Mouse (Mus musculus) MEL (cell line): ENCODE results near the gene Pigk. TPM values are rescaled to one million over a fixed set of nuclear protein-coding genes. Genes with fewer than 3 reads are reported as not detected.

Experiments
- DNase-seq: peaks from one replicate; pipeline ENCODE4 v3.0.0; 2011; ENCODE audit warnings: low read depth, low spot score
- H3K27ac ChIP-seq: 2 replicates; pipeline ENCODE4 v1.5.1; 2012; ENCODE audit warnings: low read depth, mild to moderate bottlenecking, control low read depth, low read length, moderate library complexity; ENCODE audit not compliant: control insufficient read depth
- H3K27me3 ChIP-seq, 2 experiments: fragments of 150-350 bp in 1 of 2; sonication (generic) in 1 of 2; 2 replicates each; pipeline ENCODE4 v1.6.1; 2012; ENCODE audit warnings: low read length in 2 of 2, mild to moderate bottlenecking in 2 of 2, improper control_type of control experiment in 1 of 2, moderate library complexity in 1 of 2; ENCODE audit not compliant: insufficient read depth in 2 of 2, control insufficient read depth in 1 of 2
- H3K36me3 ChIP-seq, 2 experiments: 2 replicates each; pipeline ENCODE4 v1.6.1; 2012 to 2014; ENCODE audit warnings: low read length in 2 of 2, improper control_type of control experiment in 1 of 2, inconsistent platforms in 1 of 2, mild to moderate bottlenecking in 1 of 2; ENCODE audit not compliant: insufficient read depth in 2 of 2, control insufficient read depth in 1 of 2
- H3K4me1 ChIP-seq, 2 experiments: fragments of 150-350 bp in 1 of 2; sonication (generic) in 1 of 2; 2 replicates each; pipeline ENCODE4 v1.6.1; 2012; ENCODE audit warnings: low read length in 2 of 2, improper control_type of control experiment in 1 of 2, mild to moderate bottlenecking in 1 of 2; ENCODE audit not compliant: insufficient read depth in 2 of 2, control insufficient read depth in 1 of 2
- H3K4me3 ChIP-seq, 2 experiments: fragments of 150-350 bp in 1 of 2; sonication (generic) in 1 of 2; 2 replicates each; pipeline ENCODE4 v1.5.1; 2012; ENCODE audit warnings: low read depth in 2 of 2, low read length in 2 of 2, mild to moderate bottlenecking in 2 of 2, moderate library complexity in 2 of 2, control low read depth in 1 of 2, improper control_type of control experiment in 1 of 2; ENCODE audit not compliant: control insufficient read depth in 1 of 2, insufficient read depth in 1 of 2
- H3K79me2 ChIP-seq: 2 replicates; pipeline ENCODE4 v1.6.1; 2012; ENCODE audit warnings: mild to moderate bottlenecking, low read length, moderate library complexity; ENCODE audit not compliant: control insufficient read depth, poor library complexity, insufficient read depth
- H3K9ac ChIP-seq: 2 replicates; pipeline ENCODE4 v1.6.1; 2012; ENCODE audit warnings: low read depth, mild to moderate bottlenecking, control low read depth, low read length, moderate library complexity; ENCODE audit not compliant: control insufficient read depth, poor library complexity, severe bottlenecking
- H3K9me3 ChIP-seq: fragments of 150-350 bp; sonication (generic); replicated peaks from 2 replicates; pipeline ENCODE4 v1.6.1; 2012; ENCODE audit warnings: mild to moderate bottlenecking, low read length, improper control_type of control experiment, moderate library complexity; ENCODE audit not compliant: insufficient read depth
- BHLHE40 ChIP-seq: IDR thresholded peaks from 2 replicates; pipeline ENCODE4 v1.6.1; 2012; ENCODE audit warnings: low read depth, mild to moderate bottlenecking, inconsistent platforms, low read length, improper control_type of control experiment, borderline replicate concordance
- CHD1 ChIP-seq: IDR thresholded peaks from 2 replicates; pipeline ENCODE4 v1.6.1; 2012; ENCODE audit warnings: low read depth, mild to moderate bottlenecking, inconsistent platforms, low read length, improper control_type of control experiment
- CTCF ChIP-seq, 3 experiments: IDR thresholded peaks in 2 of 3; conservative IDR thresholded peaks in 1 of 3; 2 replicates each; pipeline ENCODE4 v1.5.1; 2011 to 2012; ENCODE audit warnings: low read length in 3 of 3, low read depth in 2 of 3, mild to moderate bottlenecking in 2 of 3, improper control_type of control experiment in 1 of 3, inconsistent platforms in 1 of 3, mixed read lengths in 1 of 3, moderate library complexity in 1 of 3; ENCODE audit not compliant: control insufficient read depth in 1 of 3, insufficient read depth in 1 of 3, poor library complexity in 1 of 3, severe bottlenecking in 1 of 3
- E2F4 ChIP-seq: IDR thresholded peaks from 2 replicates; pipeline ENCODE4 v1.6.1; 2011; ENCODE audit warnings: low read depth, low read length, improper control_type of control experiment, borderline replicate concordance
- EP300 ChIP-seq, 2 experiments: IDR thresholded peaks; 2 replicates each; pipeline ENCODE4 v1.6.1; 2011; ENCODE audit warnings: improper control_type of control experiment in 2 of 2, low read length in 2 of 2, low read depth in 1 of 2, mild to moderate bottlenecking in 1 of 2
- ETS1 ChIP-seq: IDR thresholded peaks from 2 replicates; pipeline ENCODE4 v1.6.1; 2012; ENCODE audit warnings: low read depth, mild to moderate bottlenecking, inconsistent platforms, low read length, improper control_type of control experiment, moderate library complexity
- GABPA ChIP-seq: IDR thresholded peaks from 2 replicates; pipeline ENCODE4 v1.6.1; 2012; ENCODE audit warnings: low read depth, mild to moderate bottlenecking, inconsistent platforms, low read length, improper control_type of control experiment, moderate library complexity
- GATA1 ChIP-seq: IDR thresholded peaks from 2 replicates; pipeline ENCODE4 v1.6.1; 2011; ENCODE audit warnings: low read depth, low read length, improper control_type of control experiment
- HCFC1 ChIP-seq: IDR thresholded peaks from 2 replicates; pipeline ENCODE4 v1.6.1; 2012; ENCODE audit warnings: low read depth, mild to moderate bottlenecking, inconsistent platforms, low read length, improper control_type of control experiment, moderate library complexity
- MEF2A ChIP-seq: IDR thresholded peaks from 2 replicates; pipeline ENCODE4 v1.6.1; 2014; ENCODE audit warnings: low read depth, mild to moderate bottlenecking, inconsistent platforms, low read length, improper control_type of control experiment; ENCODE audit not compliant: poor library complexity, insufficient replicate concordance, severe bottlenecking; ENCODE audit errors: extremely low read depth
- MXI1 ChIP-seq: IDR thresholded peaks from 2 replicates; pipeline ENCODE4 v1.6.1; 2011; ENCODE audit warnings: mild to moderate bottlenecking, low read depth, low read length, improper control_type of control experiment
- MYB ChIP-seq: IDR thresholded peaks from 2 replicates; pipeline ENCODE4 v1.6.1; 2011; ENCODE audit warnings: mild to moderate bottlenecking, low read depth, low read length, improper control_type of control experiment
- NRF1 ChIP-seq: IDR thresholded peaks from 2 replicates; pipeline ENCODE4 v1.6.1; 2014; ENCODE audit warnings: low read depth, mild to moderate bottlenecking, inconsistent platforms, low read length, improper control_type of control experiment, moderate library complexity; ENCODE audit not compliant: poor library complexity, insufficient read depth, severe bottlenecking
- POLR2A ChIP-seq, 2 experiments: IDR thresholded peaks; 2 replicates each; pipeline ENCODE4 v1.6.1; 2011 to 2012; ENCODE audit warnings: low read length in 2 of 2, mild to moderate bottlenecking in 2 of 2, control low read depth in 1 of 2, improper control_type of control experiment in 1 of 2, low read depth in 1 of 2, moderate library complexity in 1 of 2; ENCODE audit not compliant: control insufficient read depth in 1 of 2, insufficient read depth in 1 of 2, poor library complexity in 1 of 2
- RCOR1 ChIP-seq: IDR thresholded peaks from 2 replicates; pipeline ENCODE4 v1.6.1; 2012; ENCODE audit warnings: low read depth, mild to moderate bottlenecking, inconsistent platforms, low read length, improper control_type of control experiment
- SMC3 ChIP-seq: IDR thresholded peaks from 2 replicates; pipeline ENCODE4 v1.6.1; 2011; ENCODE audit warnings: low read depth, low read length, improper control_type of control experiment
- TAL1 ChIP-seq: IDR thresholded peaks from 2 replicates; pipeline ENCODE4 v1.6.1; 2012; ENCODE audit warnings: mild to moderate bottlenecking, inconsistent platforms, low read length, moderate library complexity, mixed read lengths
- TBP ChIP-seq: IDR thresholded peaks from 2 replicates; pipeline ENCODE4 v1.8.0; 2011; ENCODE audit warnings: low read depth, low read length, improper control_type of control experiment
- UBTF ChIP-seq: IDR thresholded peaks from 2 replicates; pipeline ENCODE4 v1.6.1; 2012; ENCODE audit warnings: low read depth, mild to moderate bottlenecking, inconsistent platforms, low read length, improper control_type of control experiment, moderate library complexity, borderline replicate concordance; ENCODE audit not compliant: insufficient read depth
- USF1 ChIP-seq: IDR thresholded peaks from 2 replicates; pipeline ENCODE4 v1.6.1; 2014; ENCODE audit warnings: low read depth, mild to moderate bottlenecking, inconsistent platforms, low read length, improper control_type of control experiment, moderate library complexity
- USF2 ChIP-seq, 2 experiments: IDR thresholded peaks; 2 replicates each; pipeline ENCODE4 v1.6.1; 2011 to 2012; ENCODE audit warnings: improper control_type of control experiment in 2 of 2, low read length in 2 of 2, borderline replicate concordance in 1 of 2, inconsistent platforms in 1 of 2, low read depth in 1 of 2, mild to moderate bottlenecking in 1 of 2; ENCODE audit not compliant: insufficient read depth in 1 of 2
- ZKSCAN1 ChIP-seq: IDR thresholded peaks from 2 replicates; pipeline ENCODE4 v1.6.1; 2012; ENCODE audit warnings: low read depth, mild to moderate bottlenecking, inconsistent platforms, low read length, improper control_type of control experiment, moderate library complexity
- polyA plus RNA-seq, 2 experiments: library from polyadenylated mRNA; stranded (reverse) in 1 of 2; unstranded in 1 of 2; fragments of >175 nt in 1 of 2; fragments of >200 nt in 1 of 2; gene quantifications; 2 replicates each; pipeline versions ENCODE4 v1.2.1 to v1.2.4; 2012; ENCODE audit warnings: low replicate concordance in 2 of 2, low read depth in 1 of 2; ENCODE audit not compliant: insufficient read length in 2 of 2, insufficient read depth in 1 of 2, missing spikeins in 1 of 2
- total RNA-seq: library from RNA; depleted of rRNA; stranded (reverse); fragments of 300-350 nt; gene quantifications from 2 replicates; pipeline ENCODE4 v1.2.3, GENCODE M21; 2012

The Pigk gene
- total and polyA plus RNA-seq, 3 experiments: 14.6 to 17.8 TPM; not detected in 1

GRCm38 (mm10) chr3:152706901-152707300 is 7.0 kb upstream of the Pigk start:
- Histone ChIP-seq H3K36me3 (no peaks in the 10 kb centered on the region), H3K27ac (no peak overlapping the region), H3K79me2 (no peaks in the 10 kb centered on the region), H3K27me3 (peaks cover 6 to 7% of the 10 kb centered on the region in 2 experiments), H3K9me3 (no peaks in the 10 kb centered on the region), H3K9ac (no peak overlapping the region)
- DNase-seq: no peak
- TF ChIP-seq TBP (no peak), POLR2A (IDR thresholded peaks at IDR 0.05; ENCODE audit: control insufficient read depth in 1 of 2, insufficient read depth in 1 of 2, low read depth in 1 of 2, low read length in 2 of 2, poor library complexity in 1 of 2) (no peak), MXI1 (no peak), USF1 (no peak), GABPA (no peak), HCFC1 (no peak), USF2 (IDR thresholded peaks at IDR 0.05; ENCODE audit: borderline replicate concordance in 1 of 2, insufficient read depth in 1 of 2, low read depth in 1 of 2, low read length in 2 of 2) (no peak), ETS1 (no peak), MEF2A (no peak), MYB (no peak), E2F4 (no peak), GATA1 (no peak), ZKSCAN1 (no peak), CTCF (IDR thresholded peaks at IDR 0.05 in 2 of 3, conservative IDR thresholded peaks at IDR 0.05 in 1 of 3; ENCODE audit: control insufficient read depth in 1 of 3, insufficient read depth in 1 of 3, low read depth in 2 of 3, low read length in 3 of 3, poor library complexity in 1 of 3, severe bottlenecking in 1 of 3) (no peak), BHLHE40 (no peak), RCOR1 (no peak)
- TF ChIP-seq, all 39 proteins: peak for 0
- Histone ChIP-seq H3K4me3 (no peak overlapping the region), H3K4me1 (no peaks in the 10 kb centered on the region)

- no peak for DNase-seq
- no peak overlapping the region for H3K9ac ChIP-seq
- H3K27ac ChIP-seq: no peak overlapping the region
- no peaks in the 10 kb centered on the region for H3K79me2 ChIP-seq
- TF ChIP-seq MEF2A: no peak
- no peak for TF ChIP-seq BHLHE40
- TF ChIP-seq GATA1: no peak
- TF ChIP-seq TAL1: no peak
- no peak for TF ChIP-seq UBTF
- TF ChIP-seq NRF1: no peak
- no peak for TF ChIP-seq CHD1
- TF ChIP-seq GABPA: no peak
- no peak for TF ChIP-seq MYB
- no peak for TF ChIP-seq E2F4
- TF ChIP-seq SMC3: no peak
- no peak for TF ChIP-seq MXI1
- no peak for TF ChIP-seq EP300 (IDR thresholded peaks at IDR 0.05; ENCODE audit: low read depth in 1 of 2, low read length in 2 of 2)
- no peaks in the 10 kb centered on the region for H3K4me1 ChIP-seq
- H3K4me3 ChIP-seq: no peak overlapping the region
- no peaks in the 10 kb centered on the region for H3K9me3 ChIP-seq
- H3K36me3 ChIP-seq: no peaks in the 10 kb centered on the region
- peaks cover 6 to 7% of the 10 kb centered on the region in 2 experiments for H3K27me3 ChIP-seq
Observed at GRCm38 (mm10) chr3:152707321-152707823, 6.5 kb upstream of the Pigk start.
